Mouse (Mus musculus): Measurements from ENCODE around the gene Zfp622. TPM values are rescaled to one million over a fixed set of nuclear protein-coding genes. Genes with fewer than 3 reads are reported as not detected.
A peak's percentile ranks its signal among the peaks of the same experiment; 100 is the strongest.

Zfp622 gene
- total RNA-seq (2014; fragmentation: Nextera tagmentation) (41.5 and 46.7 TPM in 2 replicates), total RNA-seq (2017) (101 and 106 TPM in 2 replicates)

DNA sequence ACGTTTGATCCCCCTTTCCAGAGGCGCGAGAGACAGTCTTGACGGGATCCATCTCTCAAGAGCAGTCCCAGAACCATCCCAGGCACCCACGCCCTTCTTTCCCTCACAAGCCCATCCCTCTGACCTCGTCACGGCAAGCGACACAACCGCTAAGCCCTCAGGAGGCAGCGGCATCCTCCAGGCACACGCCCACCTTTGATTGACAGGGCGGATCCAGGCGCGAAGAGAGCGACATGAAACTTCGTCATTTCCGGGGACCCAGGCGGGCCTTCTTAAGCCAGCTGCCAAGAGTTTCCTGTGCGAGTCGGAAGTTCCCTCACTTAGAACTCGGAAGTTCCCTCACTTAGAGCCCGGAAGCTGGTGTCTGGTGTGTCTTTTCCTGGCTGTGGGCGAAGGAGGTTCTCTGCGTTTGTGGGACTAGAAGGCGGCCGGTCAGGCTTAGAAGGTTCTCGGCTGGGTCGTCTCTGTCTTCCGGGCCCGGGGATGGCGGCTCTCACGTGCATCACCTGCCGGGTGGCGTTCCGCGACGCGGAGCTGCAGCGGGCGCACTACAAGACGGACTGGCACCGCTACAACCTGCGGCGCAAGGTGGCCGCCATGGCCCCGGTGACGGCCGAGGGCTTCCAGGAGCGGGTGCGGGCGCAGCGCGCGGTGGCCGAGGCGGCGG, at the start of gene Zfp622:
Gene Zfp622, plus strand, starts transcription at position 300 of the 667 bp plus-strand sequence.
- ATAC-seq (replicated peaks; ENCODE audit: low FRiP score, low TSS enrichment, poor library complexity, severe bottlenecking): peak; percentile 99

- ATAC-seq (replicated peaks; ENCODE audit: low FRiP score, low TSS enrichment, poor library complexity, severe bottlenecking): no peak
These were observed 49.8 kb upstream of the Zfp622 start for GRCm38 (mm10) chr15:25934411-25934810.

DNA sequence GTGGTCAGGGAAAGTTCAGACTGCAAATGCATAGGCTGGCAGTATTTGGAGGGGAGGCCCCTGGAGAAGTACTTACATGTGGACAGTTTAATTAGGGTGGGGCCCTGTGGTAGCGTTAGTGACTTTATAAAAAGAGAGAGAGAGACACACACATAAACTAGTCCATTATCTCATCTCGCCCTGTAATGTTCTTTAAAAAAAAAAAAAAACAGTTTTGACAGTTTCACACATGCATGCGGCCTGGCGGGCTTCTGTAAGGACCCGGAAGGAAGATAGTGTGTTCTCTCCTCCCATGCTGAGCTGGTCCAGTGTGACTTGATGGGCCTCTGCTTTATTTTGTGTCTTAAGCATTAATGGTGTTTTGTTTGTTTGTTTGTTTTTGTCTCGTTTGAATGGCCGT, 45.7 kb upstream of the Zfp622 start:
- ATAC-seq (replicated peaks; ENCODE audit: low FRiP score, low TSS enrichment, poor library complexity, severe bottlenecking): peak; percentile 48

- no peak for ATAC-seq (replicated peaks; ENCODE audit: low FRiP score, low TSS enrichment, poor library complexity, severe bottlenecking)
These were observed 43.5 kb upstream of the Zfp622 start for GRCm38 (mm10) chr15:25940397-25941377.

DNA sequence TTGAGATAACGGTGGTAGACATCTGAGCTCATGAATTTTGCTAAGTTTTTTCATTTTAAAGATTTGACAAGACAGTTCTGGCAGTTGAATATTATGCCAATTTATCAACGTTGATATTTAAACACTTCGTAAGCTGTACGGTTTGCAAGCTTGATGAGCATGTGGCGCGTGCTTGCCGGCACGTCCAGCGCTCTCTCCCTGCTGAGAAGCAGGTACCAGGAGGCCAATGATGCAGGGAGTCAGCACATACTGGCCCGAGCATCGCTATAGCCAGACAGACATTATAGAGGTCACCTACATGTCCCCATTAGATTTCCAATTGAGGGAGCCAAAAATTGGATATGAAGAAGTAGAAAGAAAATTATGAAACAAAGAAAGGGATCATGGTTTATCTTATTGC, 42.7 kb upstream of the Zfp622 start:
- ATAC-seq (replicated peaks; ENCODE audit: low FRiP score, low TSS enrichment, poor library complexity, severe bottlenecking): no peak

DNA sequence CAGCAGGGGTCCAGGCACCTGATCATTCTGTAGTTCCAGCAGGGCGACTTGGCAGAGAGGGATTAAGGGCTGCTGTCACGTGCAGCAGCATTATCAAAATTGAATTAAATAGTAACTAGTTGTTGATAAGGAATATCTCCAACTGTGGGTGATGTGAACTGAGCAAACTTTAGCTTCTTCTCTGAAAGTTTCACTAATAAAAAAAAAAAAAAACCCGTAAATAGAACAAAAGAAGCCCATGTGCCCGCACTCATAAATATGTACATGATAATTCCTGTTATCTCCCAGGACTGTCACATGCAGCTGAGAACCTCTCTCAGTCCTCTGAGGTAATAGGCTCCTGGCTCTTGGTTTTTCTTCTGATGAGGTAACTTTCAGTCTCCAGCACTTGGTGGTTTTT, 41.8 kb upstream of the Zfp622 start:
- ATAC-seq (replicated peaks; ENCODE audit: low FRiP score, low TSS enrichment, poor library complexity, severe bottlenecking): peak; percentile 71

GRCm38 (mm10) chr15:25943386-25944137, 40.6 kb upstream of the Zfp622 start:
- ATAC-seq (replicated peaks; ENCODE audit: low FRiP score, low TSS enrichment, poor library complexity, severe bottlenecking): peak; percentile 55

DNA sequence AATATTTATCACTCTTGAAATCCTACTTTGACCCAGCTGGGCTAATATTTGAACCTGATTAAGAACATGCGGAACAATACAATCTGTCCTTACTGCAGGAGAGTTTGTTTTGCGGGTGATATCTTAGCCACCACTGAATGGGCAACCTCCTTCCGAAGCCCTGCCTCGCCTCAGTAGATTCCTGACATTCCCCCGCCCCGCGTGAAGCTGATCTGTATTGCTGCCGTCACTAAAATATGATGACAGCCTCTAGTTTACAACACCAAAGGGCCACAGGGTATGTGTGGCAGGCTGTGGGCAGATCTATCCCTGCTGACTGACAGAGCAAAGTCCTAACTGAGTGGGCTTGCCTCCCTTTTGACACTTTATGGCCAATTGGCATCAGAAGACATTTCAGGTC, 38.9 kb upstream of the Zfp622 start:
- ATAC-seq (replicated peaks; ENCODE audit: low FRiP score, low TSS enrichment, poor library complexity, severe bottlenecking): no peak

DNA sequence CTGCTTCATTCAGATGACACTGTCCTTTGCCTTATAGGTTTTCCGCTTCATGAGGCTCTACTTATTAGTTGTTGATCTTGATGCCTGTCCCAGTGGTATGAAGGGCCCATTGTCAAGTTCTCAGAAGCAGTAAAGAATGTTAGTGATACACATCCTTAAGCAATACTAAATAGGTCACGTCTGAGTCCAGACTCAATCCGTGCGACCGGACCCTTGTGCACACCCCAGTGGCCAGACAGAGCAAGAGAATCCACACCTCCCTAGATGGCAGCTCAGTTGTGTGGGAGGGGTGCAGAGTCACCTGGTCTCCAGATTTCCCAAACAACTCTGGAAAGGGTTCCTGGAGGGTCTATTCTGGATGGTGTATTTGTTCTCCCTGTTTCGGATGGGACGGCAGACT, 37.7 kb upstream of the Zfp622 start:
- ATAC-seq (replicated peaks; ENCODE audit: low FRiP score, low TSS enrichment, poor library complexity, severe bottlenecking): no peak

DNA sequence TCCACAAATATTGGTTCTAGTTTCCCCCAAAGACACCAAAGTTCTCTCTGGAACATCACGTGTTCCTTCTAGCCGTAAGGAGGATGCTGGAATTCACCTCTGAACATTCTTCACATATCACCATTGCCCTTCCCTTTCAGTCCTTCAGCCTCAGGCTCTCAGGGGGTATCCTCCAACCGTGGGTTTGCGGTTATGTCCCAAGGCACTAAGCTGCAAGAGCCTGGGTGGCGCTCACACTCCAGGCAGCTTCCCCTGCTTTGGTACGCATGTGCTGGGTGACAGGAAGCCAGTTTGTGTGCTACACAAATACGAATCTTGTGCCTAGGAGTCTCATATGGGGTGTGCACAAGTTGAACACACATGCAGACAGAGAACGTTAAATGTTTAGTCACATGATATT, 36.8 kb upstream of the Zfp622 start:
- ATAC-seq (replicated peaks; ENCODE audit: low FRiP score, low TSS enrichment, poor library complexity, severe bottlenecking): no peak

GRCm38 (mm10) chr15:25948257-25949223, 35.6 kb upstream of the Zfp622 start:
- ATAC-seq (replicated peaks; ENCODE audit: low FRiP score, low TSS enrichment, poor library complexity, severe bottlenecking): no peak

- no peak for ATAC-seq (replicated peaks; ENCODE audit: low FRiP score, low TSS enrichment, poor library complexity, severe bottlenecking)
These were observed 34.5 kb upstream of the Zfp622 start for GRCm38 (mm10) chr15:25949696-25950095.

DNA sequence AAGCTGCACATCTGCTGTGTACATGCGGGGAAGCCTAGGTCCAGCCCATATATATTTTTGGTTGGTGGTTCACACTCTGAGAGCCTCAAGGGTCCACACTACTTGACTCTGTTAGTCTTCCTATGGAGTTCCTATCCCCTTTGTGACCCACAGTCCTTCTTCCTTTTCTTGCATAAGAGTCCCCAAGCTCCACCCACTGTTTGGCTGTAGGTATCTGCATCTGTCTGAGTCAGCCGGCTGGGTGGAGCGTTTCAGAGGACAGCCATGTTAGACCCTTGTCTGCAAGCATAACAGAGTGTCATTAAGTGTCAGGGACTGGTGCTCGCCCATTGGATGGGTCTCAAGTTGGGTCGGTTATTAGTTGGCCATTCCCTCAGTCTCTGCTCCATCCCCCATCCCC, 33.6 kb upstream of the Zfp622 start:
- ATAC-seq (replicated peaks; ENCODE audit: low FRiP score, low TSS enrichment, poor library complexity, severe bottlenecking): peak; percentile 62; the same call in 1 of the 2 replicates

DNA sequence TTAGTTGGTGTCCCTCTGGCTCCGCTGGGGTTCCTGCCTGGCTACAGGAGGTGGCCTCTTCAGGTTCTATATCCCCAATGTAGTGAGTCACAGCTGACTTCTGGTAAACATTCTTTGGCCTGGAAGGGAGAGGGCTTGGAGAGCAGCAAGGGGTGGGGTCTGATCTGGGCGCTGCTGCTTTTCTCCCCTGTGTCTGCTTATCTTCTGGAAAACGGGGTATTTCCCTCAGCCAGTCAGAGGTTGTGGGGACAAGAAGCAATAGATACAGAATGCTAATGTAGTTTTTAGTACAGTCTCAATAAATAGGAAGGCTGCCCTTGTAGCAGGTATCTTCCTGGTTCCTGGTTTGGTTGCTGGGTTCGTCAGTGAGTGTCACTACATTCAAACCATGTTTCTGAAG, 33.1 kb upstream of the Zfp622 start:
- ATAC-seq (replicated peaks; ENCODE audit: low FRiP score, low TSS enrichment, poor library complexity, severe bottlenecking): peak; percentile 66

DNA sequence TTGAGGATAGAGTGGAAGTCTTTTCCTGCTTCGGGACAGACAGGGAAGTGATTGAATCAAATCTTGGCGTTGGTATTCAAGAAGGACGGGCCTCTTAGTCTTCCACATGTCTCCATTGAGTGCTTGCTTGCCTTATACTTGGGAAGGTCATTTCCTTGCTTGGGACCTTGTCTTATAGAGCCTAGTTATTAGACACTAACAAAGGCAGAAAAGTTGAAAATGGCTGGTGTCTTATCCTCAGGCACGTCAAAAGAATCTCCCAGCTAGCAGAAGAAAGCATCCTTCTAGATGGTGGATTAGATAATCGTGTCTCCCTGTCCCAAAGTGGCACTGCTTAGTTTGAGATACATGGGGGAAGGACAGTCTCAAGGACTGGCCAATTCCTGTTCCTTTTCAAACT, 28.2 kb upstream of the Zfp622 start:
- ATAC-seq (replicated peaks; ENCODE audit: low FRiP score, low TSS enrichment, poor library complexity, severe bottlenecking): no peak

DNA sequence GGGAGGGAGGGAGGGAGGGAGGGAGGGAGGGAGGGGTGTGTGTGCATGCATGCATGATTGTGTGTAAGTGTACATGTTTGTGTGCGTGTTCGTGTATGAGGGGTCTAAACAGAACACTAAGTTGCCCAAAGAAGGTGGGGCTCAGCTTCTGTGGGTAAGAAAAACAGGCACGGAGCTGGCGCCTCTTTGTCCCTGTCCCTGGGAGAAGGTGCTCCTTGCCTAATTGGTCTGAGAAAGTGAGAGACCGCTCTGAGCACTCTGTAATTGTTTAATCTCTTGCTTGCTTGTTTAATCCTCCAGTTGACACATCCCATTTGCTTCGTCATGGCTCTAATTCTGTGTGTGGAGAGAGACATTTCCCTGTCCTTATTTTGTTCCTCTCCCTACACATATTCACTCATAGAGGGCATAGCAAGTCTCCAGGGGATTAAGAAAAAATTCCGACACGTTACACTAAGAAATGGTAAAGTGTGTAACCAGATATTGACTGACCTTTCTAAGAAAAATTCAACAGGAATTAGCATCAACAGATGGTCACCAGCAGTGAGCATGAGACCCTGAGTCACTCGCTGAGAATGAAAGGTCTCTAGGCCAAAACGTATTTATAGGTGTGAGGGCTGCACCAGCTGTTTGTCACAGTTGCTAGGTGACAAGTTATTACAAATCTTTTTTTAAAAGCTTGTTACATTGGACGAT, 27.6 kb upstream of the Zfp622 start:
- no peak for ATAC-seq (replicated peaks; ENCODE audit: low FRiP score, low TSS enrichment, poor library complexity, severe bottlenecking)

DNA sequence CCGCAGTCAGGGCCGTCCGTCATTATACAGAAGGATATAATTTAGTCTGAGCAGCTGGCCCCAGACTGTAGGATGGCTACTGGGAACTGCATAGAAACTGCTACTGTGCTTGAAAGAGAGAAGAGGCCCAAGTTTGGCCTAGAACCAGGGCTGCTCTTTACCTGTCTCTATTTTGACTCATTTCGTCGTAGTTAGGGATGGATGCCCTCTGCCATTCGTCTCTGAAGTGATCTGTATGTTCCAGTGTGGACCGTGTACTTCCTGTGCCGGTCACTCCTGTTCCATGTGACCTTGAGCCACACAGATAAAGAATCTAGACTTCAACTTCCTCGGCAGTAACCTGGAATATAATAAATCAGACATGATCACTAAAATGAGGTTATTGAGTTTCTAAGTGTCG, 26.5 kb upstream of the Zfp622 start:
- no peak for ATAC-seq (replicated peaks; ENCODE audit: low FRiP score, low TSS enrichment, poor library complexity, severe bottlenecking)

GRCm38 (mm10) chr15:25959375-25959774, 24.8 kb upstream of the Zfp622 start:
- ATAC-seq (replicated peaks; ENCODE audit: low FRiP score, low TSS enrichment, poor library complexity, severe bottlenecking): peak; percentile 92
